Mouse (Mus musculus) midbrain, embryonic 12.5 days (tissue): ENCODE results near the gene Nrip1. TPM values are rescaled to one million over a fixed set of nuclear protein-coding genes. Genes with fewer than 3 reads are reported as not detected.

Source experiments
- ATAC-seq: fragments of 200-750 bp; cut with Nextera tagmentation; 2 replicates; pipeline ENCODE4 v1.8.0; 2017; ENCODE audit warnings: low read depth, moderate TSS enrichment, moderate library complexity; ENCODE audit not compliant: low FRiP score
- H3K27ac ChIP-seq: fragments of 300-500 bp; sonication (generic); replicated peaks from 2 replicates; pipeline ENCODE4 v1.5.1; 2016; ENCODE audit warnings: mild to moderate bottlenecking
- H3K27me3 ChIP-seq: fragments of 300-500 bp; sonication (generic); 2 replicates; pipeline ENCODE4 v1.6.1; 2016; ENCODE audit warnings: mild to moderate bottlenecking
- H3K36me3 ChIP-seq: fragments of 300-500 bp; sonication (generic); 2 replicates; pipeline ENCODE4 v1.6.1; 2016
- H3K4me1 ChIP-seq: fragments of 300-500 bp; sonication (generic); 2 replicates; pipeline ENCODE4 v1.6.1; 2016
- H3K4me2 ChIP-seq: fragments of 300-500 bp; sonication (generic); replicated peaks from 2 replicates; pipeline ENCODE4 v1.6.1; 2016; ENCODE audit warnings: mild to moderate bottlenecking, moderate library complexity
- H3K4me3 ChIP-seq: fragments of 300-500 bp; sonication (generic); 2 replicates; pipeline ENCODE4 v1.5.1; 2016; ENCODE audit warnings: mild to moderate bottlenecking
- H3K9ac ChIP-seq: fragments of 300-500 bp; sonication (generic); replicated peaks from 2 replicates; pipeline ENCODE4 v1.6.1; 2016; ENCODE audit warnings: mild to moderate bottlenecking, moderate library complexity
- H3K9me3 ChIP-seq: fragments of 300-500 bp; sonication (generic); 2 replicates; pipeline ENCODE4 v1.6.1; 2016; ENCODE audit warnings: mild to moderate bottlenecking
- WGBS: fragments of 180-500 bp; shearing (Covaris S2); methylation state at CpG from one replicate; pipeline ENCODE4 v1.1.7; 2016; 5-methylcytosine and 5-hydroxymethylcytosine counted together
- polyA plus RNA-seq: library from polyadenylated mRNA; unstranded; fragments of >200 nt; fragmentation: Nextera tagmentation; extraction: Ambion mirVana; gene quantifications from 2 replicates; pipeline ENCODE4 v1.2.1, GENCODE M21; 2016

Nrip1 gene
- polyA plus RNA-seq, 1 experiment from 2014 or later: 28.7 TPM

GRCm38 (mm10) chr16:76370716-76371613 lies 2.7 kb downstream of the Nrip1 start:
- no peak overlapping the region for H3K27ac ChIP-seq
- peak overlapping the region; percentile 84 for H3K4me3 ChIP-seq
- no peaks in the 10 kb centered on the region for H3K9me3 ChIP-seq
- ATAC-seq: no peak
- peaks cover 17% of the 10 kb centered on the region for H3K4me1 ChIP-seq
- H3K36me3 ChIP-seq: no peaks in the 10 kb centered on the region
- H3K27me3 ChIP-seq: 0 out of 2 replicates have a peak, but pooled peaks cover 2% of the 10 kb centered on the region
- no peak overlapping the region for H3K9ac ChIP-seq
- H3K4me2 ChIP-seq: peak overlapping the region; percentile 60
- WGBS: 38% methylated on average over 12 of the region's 12 CpGs

- H3K27ac ChIP-seq: 0 out of 2 replicates have a peak overlapping the region, but pooled peaks have one; percentile 20
- H3K36me3 ChIP-seq: no peaks in the 10 kb centered on the region
- no peak overlapping the region for H3K4me3 ChIP-seq
- WGBS: 34% methylated on average over 6 of the region's 6 CpGs
- no peak overlapping the region for H3K9ac ChIP-seq
- 0 out of 2 replicates have a peak, but pooled peaks cover 2% of the 10 kb centered on the region for H3K27me3 ChIP-seq
- H3K9me3 ChIP-seq: no peaks in the 10 kb centered on the region
- no peak for ATAC-seq
- H3K4me1 ChIP-seq: peaks cover 24% of the 10 kb centered on the region
- peak overlapping the region; percentile 60 for H3K4me2 ChIP-seq
Measured at GRCm38 (mm10) chr16:76370041-76370715, 3.4 kb downstream of the Nrip1 start.

GRCm38 (mm10) chr16:76369236-76369635 lies 4.4 kb downstream of the Nrip1 start:
- WGBS: 87% methylated on average over 9 of the region's 9 CpGs
- Histone ChIP-seq H3K4me2 (no peak overlapping the region), H3K9me3 (no peaks in the 10 kb centered on the region), H3K36me3 (no peaks in the 10 kb centered on the region), H3K9ac (no peak overlapping the region), H3K4me3 (no peak overlapping the region), H3K4me1 (peaks cover 25% of the 10 kb centered on the region), H3K27ac (no peak overlapping the region), H3K27me3 (no peaks in the 10 kb centered on the region)
- no peak for ATAC-seq

- peaks cover 25% of the 10 kb centered on the region for H3K4me1 ChIP-seq
- H3K9ac ChIP-seq: no peak overlapping the region
- no peak overlapping the region for H3K27ac ChIP-seq
- no peak for ATAC-seq
- H3K4me2 ChIP-seq: no peak overlapping the region
- no peaks in the 10 kb centered on the region for H3K36me3 ChIP-seq
- no peaks in the 10 kb centered on the region for H3K9me3 ChIP-seq
- H3K27me3 ChIP-seq: no peaks in the 10 kb centered on the region
- no peak overlapping the region for H3K4me3 ChIP-seq
- WGBS: 88% methylated on average over 12 of the region's 12 CpGs
Measured at GRCm38 (mm10) chr16:76367261-76367908, 6.2 kb downstream of the Nrip1 start.

- no peak overlapping the region for H3K9ac ChIP-seq
- WGBS: 78% methylated on average over 17 of the region's 17 CpGs
- no peak overlapping the region for H3K4me3 ChIP-seq
- H3K4me1 ChIP-seq: peaks cover 18% of the 10 kb centered on the region
- no peaks in the 10 kb centered on the region for H3K9me3 ChIP-seq
- H3K27ac ChIP-seq: no peak overlapping the region
- H3K4me2 ChIP-seq: no peak overlapping the region
- ATAC-seq: no peak; the same call in 1 of the 2 replicates
- H3K27me3 ChIP-seq: no peaks in the 10 kb centered on the region
- H3K36me3 ChIP-seq: no peaks in the 10 kb centered on the region
Measured at GRCm38 (mm10) chr16:76365790-76366406, 7.7 kb downstream of the Nrip1 start.

- H3K9me3 ChIP-seq: no peaks in the 10 kb centered on the region
- H3K36me3 ChIP-seq: no peaks in the 10 kb centered on the region
- peak; percentile 24; the same call in 1 of the 2 replicates for ATAC-seq
- H3K4me3 ChIP-seq: no peak overlapping the region
- no peak overlapping the region for H3K4me2 ChIP-seq
- peaks cover 15% of the 10 kb centered on the region for H3K4me1 ChIP-seq
- 78% methylated on average over 10 of the region's 10 CpGs for WGBS
- no peak overlapping the region for H3K9ac ChIP-seq
- 0 out of 2 replicates have a peak overlapping the region, but pooled peaks have one; percentile 5 for H3K27ac ChIP-seq
- no peaks in the 10 kb centered on the region for H3K27me3 ChIP-seq
Measured at GRCm38 (mm10) chr16:76365237-76365636, 8.4 kb downstream of the Nrip1 start.

GRCm38 (mm10) chr16:76363641-76364040 lies 10.0 kb downstream of the Nrip1 start:
- Histone ChIP-seq H3K4me2 (no peak overlapping the region), H3K9ac (no peak overlapping the region), H3K9me3 (no peaks in the 10 kb centered on the region), H3K4me1 (peaks cover 8% of the 10 kb centered on the region), H3K4me3 (no peak overlapping the region), H3K27ac (no peak overlapping the region), H3K27me3 (no peaks in the 10 kb centered on the region), H3K36me3 (no peaks in the 10 kb centered on the region)
- no peak for ATAC-seq
- 95% methylated on average over 3 of the region's 3 CpGs for WGBS

GRCm38 (mm10) chr16:76362982-76363381 lies 10.6 kb downstream of the Nrip1 start:
- 95% methylated on average over 12 of the region's 12 CpGs for WGBS

GRCm38 (mm10) chr16:76360441-76360840 lies 13.2 kb downstream of the Nrip1 start:
- no peaks in the 10 kb centered on the region for H3K9me3 ChIP-seq
- WGBS: 89% methylated on average over 6 of the region's 6 CpGs

More at GRCm38 (mm10) chr16:76362982-76363381, 10.6 kb downstream of the Nrip1 start:
- peaks cover 13% of the 10 kb centered on the region for H3K4me1 ChIP-seq
- no peak overlapping the region for H3K4me3 ChIP-seq
- H3K9ac ChIP-seq: no peak overlapping the region
- ATAC-seq: no peak
- H3K4me2 ChIP-seq: no peak overlapping the region
- no peaks in the 10 kb centered on the region for H3K36me3 ChIP-seq
- H3K27me3 ChIP-seq: no peaks in the 10 kb centered on the region
- H3K9me3 ChIP-seq: no peaks in the 10 kb centered on the region
- no peak overlapping the region for H3K27ac ChIP-seq

GRCm38 (mm10) chr16:76358757-76359156 lies 14.9 kb downstream of the Nrip1 start:
- no peaks in the 10 kb centered on the region for H3K9me3 ChIP-seq
- WGBS: 82% methylated on average over 4 of the region's 4 CpGs
- no peak overlapping the region for H3K4me3 ChIP-seq
- H3K36me3 ChIP-seq: no peaks in the 10 kb centered on the region
- H3K9ac ChIP-seq: no peak overlapping the region
- H3K27ac ChIP-seq: no peak overlapping the region
- no peak for ATAC-seq
- no peak overlapping the region for H3K4me2 ChIP-seq
- H3K4me1 ChIP-seq: 0 out of 2 replicates have a peak, but pooled peaks cover 5% of the 10 kb centered on the region
- H3K27me3 ChIP-seq: no peaks in the 10 kb centered on the region

More at GRCm38 (mm10) chr16:76360441-76360840, 13.2 kb downstream of the Nrip1 start:
- H3K9ac ChIP-seq: no peak overlapping the region
- no peak overlapping the region for H3K4me3 ChIP-seq
- H3K4me1 ChIP-seq: peaks cover 8% of the 10 kb centered on the region
- no peak overlapping the region for H3K27ac ChIP-seq
- H3K36me3 ChIP-seq: no peaks in the 10 kb centered on the region
- H3K4me2 ChIP-seq: no peak overlapping the region
- no peak for ATAC-seq
- H3K27me3 ChIP-seq: no peaks in the 10 kb centered on the region

GRCm38 (mm10) chr16:76358128-76358748 lies 15.4 kb downstream of the Nrip1 start:
- no peak for ATAC-seq
- H3K27me3 ChIP-seq: no peaks in the 10 kb centered on the region
- no peak overlapping the region for H3K4me3 ChIP-seq
- 0 out of 2 replicates have a peak, but pooled peaks cover 5% of the 10 kb centered on the region for H3K4me1 ChIP-seq
- no peak overlapping the region for H3K4me2 ChIP-seq
- H3K9me3 ChIP-seq: no peaks in the 10 kb centered on the region
- 83% methylated on average over 18 of the region's 18 CpGs for WGBS
- no peak overlapping the region for H3K9ac ChIP-seq
- H3K27ac ChIP-seq: no peak overlapping the region
- H3K36me3 ChIP-seq: no peaks in the 10 kb centered on the region
